Mouse (Mus musculus) hindbrain, embryonic 15.5 days (tissue): ENCODE measurements at regions not wholly inside any gene's neighbourhood (a gene's known extent, or its start where the extent isn't known, plus 50 kb on each side); places are given as distances from the start of the nearest gene placed in this dataset.
"Not testable (repeated sequence)": the region's sequence is repeated elsewhere in the genome, so short reads cannot be mapped to it uniquely, and the experiment has no call there.

Experiments used
- ATAC-seq: fragments of 200-750 bp; cut with Nextera tagmentation; 2 replicates; pipeline ENCODE4 v1.8.0; 2017; ENCODE audit warnings: low read depth, moderate number of reproducible peaks, moderate TSS enrichment; ENCODE audit not compliant: low FRiP score
- H3K27ac ChIP-seq: fragments of 300-500 bp; sonication (generic); replicated peaks from 2 replicates; pipeline ENCODE4 v1.5.1; 2015; ENCODE audit warnings: mild to moderate bottlenecking, inconsistent platforms
- H3K27me3 ChIP-seq: fragments of 300-500 bp; sonication (generic); 2 replicates; pipeline ENCODE4 v1.6.1; 2015; ENCODE audit warnings: control low read depth, inconsistent platforms
- H3K36me3 ChIP-seq: fragments of 300-500 bp; sonication (generic); 2 replicates; pipeline ENCODE4 v1.6.1; 2015; ENCODE audit warnings: control low read depth, inconsistent platforms
- H3K4me1 ChIP-seq: fragments of 300-500 bp; sonication (generic); replicated peaks from 2 replicates; pipeline ENCODE4 v1.6.1; 2015; ENCODE audit warnings: control low read depth, inconsistent platforms
- H3K4me2 ChIP-seq: fragments of 300-500 bp; sonication (generic); 2 replicates; pipeline ENCODE4 v1.6.1; 2015; ENCODE audit warnings: moderate library complexity, mild to moderate bottlenecking, inconsistent platforms
- H3K4me3 ChIP-seq: fragments of 300-500 bp; sonication (generic); 2 replicates; pipeline ENCODE4 v1.5.1; 2015; ENCODE audit warnings: mild to moderate bottlenecking, inconsistent platforms
- H3K9ac ChIP-seq: fragments of 300-500 bp; sonication (generic); 2 replicates; pipeline ENCODE4 v1.6.1; 2015; ENCODE audit warnings: inconsistent platforms
- H3K9me3 ChIP-seq: fragments of 300-500 bp; sonication (generic); 2 replicates; pipeline ENCODE4 v1.6.1; 2016; ENCODE audit warnings: control low read depth, inconsistent platforms
- WGBS: fragments of 180-500 bp; shearing (Covaris S2); methylation state at CpG from one replicate; pipeline ENCODE4 v1.1.7; 2015; 5-methylcytosine and 5-hydroxymethylcytosine counted together

- Histone ChIP-seq H3K36me3 (no peaks in the 10 kb centered on the region), H3K4me3 (no peak overlapping the region), H3K4me1 (no peaks in the 10 kb centered on the region), H3K27me3 (no peaks in the 10 kb centered on the region), H3K4me2 (no peak overlapping the region), H3K9ac (no peak overlapping the region), H3K9me3 (no peaks in the 10 kb centered on the region), H3K27ac (no peak overlapping the region)
- 65% methylated on average over 4 of the region's 4 CpGs for WGBS
- no peak for ATAC-seq
These were observed 1025.6 kb downstream of the Diaph3 start for GRCm38 (mm10) chr14:86115254-86116057.

GRCm38 (mm10) chr14:86101497-86101896 is 1039.5 kb downstream of the Diaph3 start:
- WGBS: 90% methylated on average over 1 of the region's 1 CpGs
- H3K4me3 ChIP-seq: no peak overlapping the region
- ATAC-seq: no peak
- H3K36me3 ChIP-seq: no peaks in the 10 kb centered on the region
- H3K4me2 ChIP-seq: no peak overlapping the region
- H3K27me3 ChIP-seq: no peaks in the 10 kb centered on the region
- H3K9ac ChIP-seq: no peak overlapping the region
- H3K4me1 ChIP-seq: no peaks in the 10 kb centered on the region
- no peak overlapping the region for H3K27ac ChIP-seq
- H3K9me3 ChIP-seq: no peaks in the 10 kb centered on the region

- ATAC-seq: no peak
- H3K27ac ChIP-seq: no peak overlapping the region
These were observed 1070.5 kb downstream of the Diaph3 start for GRCm38 (mm10) chr14:86070313-86071100.

GRCm38 (mm10) chr14:86069329-86069728 is 1071.7 kb downstream of the Diaph3 start:
- no peak for ATAC-seq
- 46% methylated on average over 1 of the region's 1 CpGs for WGBS
- no peak overlapping the region for H3K27ac ChIP-seq

More at GRCm38 (mm10) chr14:86070313-86071100, 1070.5 kb downstream of the Diaph3 start:
- H3K4me2 ChIP-seq: no peak overlapping the region
- H3K4me1 ChIP-seq: no peaks in the 10 kb centered on the region
- H3K4me3 ChIP-seq: no peak overlapping the region
- H3K36me3 ChIP-seq: no peaks in the 10 kb centered on the region
- H3K9ac ChIP-seq: no peak overlapping the region
- H3K9me3 ChIP-seq: no peaks in the 10 kb centered on the region
- no peaks in the 10 kb centered on the region for H3K27me3 ChIP-seq
- WGBS: 65% methylated on average over 6 of the region's 6 CpGs

GRCm38 (mm10) chr14:86067743-86068142 is 1073.3 kb downstream of the Diaph3 start:
- H3K36me3 ChIP-seq: no peaks in the 10 kb centered on the region
- no peak overlapping the region for H3K9ac ChIP-seq
- no peak overlapping the region for H3K4me3 ChIP-seq
- H3K4me2 ChIP-seq: no peak overlapping the region
- no peak for ATAC-seq
- H3K27ac ChIP-seq: no peak overlapping the region
- H3K27me3 ChIP-seq: no peaks in the 10 kb centered on the region
- 97% methylated on average over 1 of the region's 1 CpGs for WGBS
- H3K4me1 ChIP-seq: no peaks in the 10 kb centered on the region
- H3K9me3 ChIP-seq: no peaks in the 10 kb centered on the region

More at GRCm38 (mm10) chr14:86069329-86069728, 1071.7 kb downstream of the Diaph3 start:
- H3K9me3 ChIP-seq: no peaks in the 10 kb centered on the region
- H3K4me1 ChIP-seq: no peaks in the 10 kb centered on the region
- H3K27me3 ChIP-seq: no peaks in the 10 kb centered on the region
- no peak overlapping the region for H3K9ac ChIP-seq
- no peaks in the 10 kb centered on the region for H3K36me3 ChIP-seq
- H3K4me3 ChIP-seq: no peak overlapping the region
- no peak overlapping the region for H3K4me2 ChIP-seq

GRCm38 (mm10) chr14:86063620-86063943 is 1077.5 kb downstream of the Diaph3 start:
- Histone ChIP-seq H3K9me3 (no peaks in the 10 kb centered on the region), H3K27me3 (no peaks in the 10 kb centered on the region), H3K27ac (no peak overlapping the region), H3K4me2 (peak overlapping the region; percentile 37; the same call in 1 of the 2 replicates), H3K36me3 (no peaks in the 10 kb centered on the region), H3K9ac (no peak overlapping the region), H3K4me3 (no peak overlapping the region), H3K4me1 (no peaks in the 10 kb centered on the region)
- 61% methylated on average over 3 of the region's 3 CpGs for WGBS
- ATAC-seq: no peak

- H3K4me3 ChIP-seq: no peak overlapping the region
- no peaks in the 10 kb centered on the region for H3K27me3 ChIP-seq
- H3K4me2 ChIP-seq: peak overlapping the region; percentile 37
- H3K9me3 ChIP-seq: no peaks in the 10 kb centered on the region
- no peaks in the 10 kb centered on the region for H3K4me1 ChIP-seq
- H3K9ac ChIP-seq: no peak overlapping the region
- ATAC-seq: peak; percentile 75
- 55% methylated on average over 11 of the region's 11 CpGs for WGBS
- no peaks in the 10 kb centered on the region for H3K36me3 ChIP-seq
- no peak overlapping the region for H3K27ac ChIP-seq
These were observed 1078.0 kb downstream of the Diaph3 start for GRCm38 (mm10) chr14:86062885-86063619.

- WGBS: 70% methylated on average over 4 of the region's 4 CpGs
- H3K27me3 ChIP-seq: no peaks in the 10 kb centered on the region
- H3K27ac ChIP-seq: no peak overlapping the region
- H3K9ac ChIP-seq: no peak overlapping the region
- no peaks in the 10 kb centered on the region for H3K9me3 ChIP-seq
- H3K4me3 ChIP-seq: no peak overlapping the region
- no peak overlapping the region for H3K4me2 ChIP-seq
- no peaks in the 10 kb centered on the region for H3K4me1 ChIP-seq
- H3K36me3 ChIP-seq: no peaks in the 10 kb centered on the region
- ATAC-seq: no peak
These were observed 1084.0 kb downstream of the Diaph3 start for GRCm38 (mm10) chr14:86056991-86057390.

- ATAC-seq: no peak
- no peaks in the 10 kb centered on the region for H3K36me3 ChIP-seq
- no peak overlapping the region for H3K27ac ChIP-seq
- H3K9me3 ChIP-seq: no peaks in the 10 kb centered on the region
- no peaks in the 10 kb centered on the region for H3K4me1 ChIP-seq
- H3K4me2 ChIP-seq: no peak overlapping the region
- H3K27me3 ChIP-seq: no peaks in the 10 kb centered on the region
- no peak overlapping the region for H3K4me3 ChIP-seq
- H3K9ac ChIP-seq: no peak overlapping the region
- WGBS: 80% methylated on average over 1 of the region's 1 CpGs
These were observed 1086.4 kb downstream of the Diaph3 start for GRCm38 (mm10) chr14:86054668-86055067.

GRCm38 (mm10) chr14:86029401-86029800 is 1111.6 kb downstream of the Diaph3 start:
- H3K4me3 ChIP-seq: no peak overlapping the region
- no peak overlapping the region for H3K27ac ChIP-seq
- no peak for ATAC-seq
- no peak overlapping the region for H3K9ac ChIP-seq
- no peaks in the 10 kb centered on the region for H3K36me3 ChIP-seq
- H3K4me2 ChIP-seq: no peak overlapping the region
- no peaks in the 10 kb centered on the region for H3K27me3 ChIP-seq
- no peaks in the 10 kb centered on the region for H3K9me3 ChIP-seq
- no peaks in the 10 kb centered on the region for H3K4me1 ChIP-seq

- not testable (repeated sequence) for H3K4me3 ChIP-seq, H3K4me2 ChIP-seq, H3K9me3 ChIP-seq, H3K36me3 ChIP-seq, H3K9ac ChIP-seq, H3K27ac ChIP-seq, ATAC-seq, H3K27me3 ChIP-seq, H3K4me1 ChIP-seq
- WGBS: 90% methylated on average over 2 of the region's 2 CpGs
These were observed 1123.4 kb downstream of the Diaph3 start for GRCm38 (mm10) chr14:86017611-86018010.
